Mouse (Mus musculus): ENCODE data around the gene Kcnq1.

- TF ChIP-seq TAL1 (IDR thresholded peaks at IDR 0.05; ENCODE audit: low read length) (no peak), GATA1 (IDR thresholded peaks at IDR 0.05; ENCODE audit: low read length) (no peak)
These were observed 331.9 kb downstream of the Kcnq1 start for GRCm38 (mm10) chr7:143437894-143438581.
